Mouse (Mus musculus): ENCODE measurements at regions not wholly inside any gene's neighbourhood (a gene's known extent, or its start where the extent isn't known, plus 50 kb on each side); places are given as distances from the start of the nearest gene placed in this dataset.

GRCm38 (mm10) chr3:34593279-34593678 lies 56.9 kb upstream of the Sox2 start:
- DNase-seq (ENCODE audit: low read depth, low spot score), result no peak

DNA sequence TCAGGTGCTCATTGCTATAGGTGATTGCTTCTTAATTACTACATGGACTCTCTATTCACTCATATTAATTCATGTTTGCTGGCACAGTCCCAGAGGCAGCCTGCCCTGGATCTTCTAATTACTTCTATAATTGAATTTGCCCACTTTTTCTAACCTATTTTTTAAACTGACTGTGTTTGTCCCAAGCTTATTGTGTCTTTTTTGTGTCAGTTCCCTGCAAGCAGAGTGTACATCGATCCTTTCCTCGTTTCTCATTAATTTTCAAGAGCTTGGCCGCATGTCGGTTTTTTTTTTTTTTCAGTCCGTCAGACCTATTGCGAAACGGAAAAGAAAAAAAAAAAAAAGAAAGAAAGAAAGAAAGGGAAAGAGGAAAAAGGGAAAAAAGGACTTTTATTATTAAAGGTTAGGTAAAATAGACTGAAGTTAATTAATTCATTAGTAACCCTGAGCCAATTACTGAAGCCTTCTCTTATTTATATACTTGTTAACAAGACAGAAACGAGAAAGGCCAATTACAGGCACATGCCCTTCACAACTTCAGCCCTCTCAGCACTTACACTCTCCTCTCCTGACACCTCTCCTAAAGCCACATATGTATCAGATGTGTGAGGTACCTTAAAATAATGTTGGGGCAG lies 72.2 kb upstream of the Sox2 start:
- no peak for DNase-seq (ENCODE audit: low read depth, low spot score)

DNA sequence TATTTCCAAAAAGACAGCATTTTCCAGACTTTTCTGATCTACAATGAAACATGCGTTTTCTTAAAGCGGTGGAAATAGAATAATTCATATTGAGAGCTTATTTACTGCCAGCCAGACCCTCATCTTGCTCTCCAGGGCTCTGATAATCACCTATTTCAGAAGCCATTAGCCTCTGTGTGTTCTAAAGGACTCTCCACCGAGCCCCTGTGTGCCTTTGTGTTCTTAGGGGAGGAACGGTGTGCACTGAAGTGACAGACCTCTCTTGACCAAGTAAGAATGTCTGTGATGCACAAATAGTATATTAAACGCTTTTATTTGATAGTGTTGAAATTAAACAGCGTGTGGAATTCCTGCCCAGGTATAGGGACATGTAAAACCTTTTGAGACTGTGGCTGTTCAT lies 73.1 kb upstream of the Sox2 start:
- DNase-seq (ENCODE audit: low read depth, low spot score), result no peak

- no peak for DNase-seq (ENCODE audit: low read depth, low spot score)
Observed at GRCm38 (mm10) chr3:34576159-34576558, 74.0 kb upstream of the Sox2 start.

GRCm38 (mm10) chr3:34574711-34575350 lies 75.4 kb upstream of the Sox2 start:
- no peak for DNase-seq (ENCODE audit: low read depth, low spot score)

- DNase-seq (ENCODE audit: low read depth, low spot score), result no peak
Observed at GRCm38 (mm10) chr3:34573312-34573711, 76.9 kb upstream of the Sox2 start.

DNA sequence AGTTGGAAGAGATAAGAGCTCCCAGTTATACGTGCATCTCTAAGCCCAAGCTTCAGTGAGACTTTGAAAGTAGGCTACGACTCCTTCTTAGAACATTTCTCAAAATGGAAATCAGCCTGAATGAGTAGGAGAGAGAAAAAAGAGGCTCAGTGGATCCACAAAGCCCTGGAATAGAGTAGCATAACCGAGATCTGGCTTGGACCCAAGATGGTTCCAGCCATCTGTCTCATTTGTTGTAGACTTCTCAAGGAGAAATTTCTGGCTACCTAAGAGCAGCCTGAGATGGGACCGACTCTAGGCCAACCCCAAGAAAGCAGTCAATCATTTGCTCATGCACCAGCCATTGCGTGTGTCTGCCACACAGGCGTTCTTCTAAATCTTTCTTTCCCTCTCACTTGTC lies 78.1 kb upstream of the Sox2 start:
- DNase-seq (ENCODE audit: low read depth, low spot score), result no peak

DNA sequence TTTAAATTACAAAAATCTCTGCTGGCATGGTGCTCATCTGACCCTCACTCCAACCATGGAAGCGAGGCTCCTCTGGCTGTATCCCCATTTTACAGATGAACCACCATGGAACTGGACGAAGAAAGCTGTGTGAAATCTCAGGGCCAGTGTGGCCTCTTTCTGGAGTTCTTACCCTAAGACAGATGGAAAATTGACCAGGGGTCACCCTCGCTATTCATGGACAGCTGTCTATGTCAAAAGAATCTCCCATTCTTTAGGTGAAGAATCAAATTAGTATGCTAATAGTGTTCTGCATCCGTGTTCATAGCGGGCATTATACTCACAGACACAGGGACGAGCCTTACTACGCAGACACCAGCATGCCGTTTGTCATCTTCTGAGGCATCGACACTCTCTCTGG lies 78.6 kb upstream of the Sox2 start:
- DNase-seq (ENCODE audit: low read depth, low spot score), result no peak

GRCm38 (mm10) chr3:34569998-34570397 lies 80.2 kb upstream of the Sox2 start:
- no peak for DNase-seq (ENCODE audit: low read depth, low spot score)

DNA sequence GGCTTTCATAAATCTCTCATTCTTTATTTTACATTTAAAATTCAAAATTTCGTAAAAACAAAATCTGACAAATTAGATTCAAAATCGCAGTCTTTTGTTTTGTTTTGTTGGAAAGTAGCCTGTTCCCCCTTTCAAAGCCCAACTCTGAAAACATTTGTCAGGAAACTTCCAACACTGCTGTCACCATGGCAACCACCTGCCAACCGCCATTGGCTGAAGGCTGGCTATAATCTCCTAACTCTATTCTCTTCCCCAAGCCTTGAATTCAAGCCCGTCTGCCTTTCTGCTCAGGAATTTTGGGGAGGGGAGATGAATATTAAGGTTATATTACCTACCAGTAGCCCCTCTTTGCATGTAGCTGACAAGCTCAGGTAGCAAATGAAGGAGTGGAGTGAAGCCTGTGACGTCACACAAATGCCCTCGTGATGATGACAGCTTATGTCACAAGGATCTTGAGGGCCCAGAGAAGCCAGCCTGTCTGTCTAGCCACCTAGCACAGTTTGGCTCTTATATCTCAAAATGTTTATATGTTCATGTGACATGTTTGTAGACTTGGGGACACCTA lies 82.0 kb upstream of the Sox2 start:
- DNase-seq (ENCODE audit: low read depth, low spot score), result no peak

DNA sequence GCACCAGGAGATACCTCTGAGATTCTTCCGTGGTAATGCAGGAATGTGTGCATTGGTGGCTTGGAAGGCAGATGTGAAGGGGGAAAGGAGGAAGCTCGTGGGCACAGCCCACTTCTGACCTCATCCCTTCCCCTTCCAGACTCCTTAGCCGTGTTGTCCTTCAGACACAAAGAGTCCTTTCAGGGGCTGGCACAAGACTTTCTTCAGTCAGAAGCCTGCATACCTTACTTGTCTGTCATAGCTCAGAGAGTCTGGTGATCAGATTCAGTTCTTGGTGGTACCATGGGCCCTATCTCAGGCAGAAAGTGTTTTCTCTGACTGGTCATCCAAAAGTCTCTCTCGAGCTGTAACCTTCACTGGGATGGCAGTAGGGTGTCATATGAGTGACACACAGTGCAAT lies 84.8 kb upstream of the Sox2 start:
- no peak for DNase-seq (ENCODE audit: low read depth, low spot score)

GRCm38 (mm10) chr3:34562893-34563292 lies 87.3 kb upstream of the Sox2 start:
- DNase-seq (ENCODE audit: low read depth, low spot score), result no peak

DNA sequence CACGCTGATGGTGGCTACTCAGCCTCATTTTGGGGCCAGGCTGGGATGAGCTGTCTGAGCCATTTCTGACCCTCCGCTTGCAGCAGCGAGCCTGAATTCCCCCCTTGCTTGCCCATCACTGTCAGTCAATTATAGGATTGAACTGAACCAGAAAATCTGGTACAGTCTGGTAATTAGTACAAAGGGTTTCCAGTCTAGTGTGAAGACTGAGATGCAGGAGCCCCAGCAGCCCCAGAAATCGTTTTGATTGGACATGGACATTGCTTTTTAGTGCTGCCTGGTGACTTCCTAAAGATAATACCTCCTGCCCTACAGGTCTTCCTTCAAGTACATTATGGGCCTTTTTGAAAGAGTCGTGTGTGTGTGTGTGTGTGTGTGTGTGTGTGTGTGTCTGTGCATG lies 88.5 kb upstream of the Sox2 start:
- DNase-seq (ENCODE audit: low read depth, low spot score), result no peak

DNA sequence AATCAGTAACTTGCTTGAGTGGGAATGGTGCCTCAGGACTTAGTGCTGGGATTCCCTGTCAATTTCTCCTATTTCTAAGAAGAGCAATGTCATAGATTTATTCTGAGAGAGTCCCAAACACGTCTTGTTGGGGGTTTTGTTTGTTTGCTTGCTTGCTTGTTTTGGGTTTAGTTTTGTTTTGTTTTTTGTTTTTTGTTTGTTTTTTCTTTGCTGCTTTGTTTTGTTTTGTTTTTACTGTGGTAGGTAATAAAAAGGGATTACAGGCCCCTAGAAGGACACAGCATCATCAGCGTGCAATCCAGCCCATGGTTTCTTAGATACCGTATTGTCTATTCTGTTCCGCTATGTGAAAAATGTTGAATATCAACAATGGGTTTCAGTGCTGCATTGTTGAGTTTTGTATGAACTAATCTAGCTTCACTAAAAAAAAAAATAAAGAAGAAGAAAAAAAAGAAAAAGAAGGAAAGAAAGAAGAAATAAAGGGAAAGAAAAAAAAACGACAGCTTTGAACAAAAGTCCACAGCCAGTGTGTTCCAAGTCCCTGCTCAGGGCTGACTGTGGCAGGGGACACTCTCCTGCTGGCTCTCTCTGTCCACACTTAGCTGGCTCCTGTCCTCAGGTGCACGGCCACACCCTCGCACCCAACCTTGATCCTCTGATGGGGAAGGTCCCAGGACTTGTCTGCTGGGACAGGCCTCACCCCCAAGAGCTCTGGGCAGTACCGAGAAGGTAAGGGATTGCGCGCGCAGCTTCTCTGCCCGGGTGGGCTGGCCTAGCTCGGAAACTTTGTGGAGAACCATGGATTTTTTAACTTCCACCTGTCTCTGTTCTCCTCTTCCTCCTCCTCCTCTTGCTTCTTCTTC lies 90.1 kb upstream of the Sox2 start:
- DNase-seq (ENCODE audit: low read depth, low spot score), result no peak

DNA sequence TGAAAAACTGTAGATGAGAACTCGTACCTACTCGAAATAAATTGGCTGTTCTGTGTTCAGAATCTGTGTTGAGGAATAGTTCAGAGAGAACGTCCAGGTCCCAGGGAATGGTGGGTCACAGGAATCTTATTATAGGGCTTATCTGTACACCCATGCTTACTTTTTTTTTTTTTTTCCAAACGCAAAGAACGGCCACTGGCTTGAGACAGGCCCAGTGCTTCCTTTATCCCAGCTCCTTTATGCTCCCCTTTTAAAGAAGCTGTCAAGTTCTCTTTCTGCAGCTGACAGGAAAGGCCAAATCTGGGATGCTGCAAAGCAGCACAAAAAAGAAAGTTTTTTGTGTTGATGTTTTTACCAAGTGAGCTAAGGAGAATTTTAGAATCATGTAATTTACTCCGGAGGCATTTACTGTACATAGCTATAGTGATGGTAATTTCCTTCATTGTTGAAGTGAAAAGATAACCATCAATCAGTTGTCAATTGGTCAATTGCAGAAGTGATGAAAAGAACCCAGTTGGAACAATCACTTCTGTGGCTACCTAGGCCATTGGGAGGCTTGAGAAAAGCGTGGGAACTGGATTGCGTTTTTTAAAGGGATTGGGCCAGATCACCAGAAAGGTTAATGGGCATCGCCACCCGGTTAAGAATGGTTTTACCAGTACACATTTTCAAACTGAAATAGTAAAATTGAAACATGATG lies 91.2 kb upstream of the Sox2 start:
- DNase-seq (ENCODE audit: low read depth, low spot score), result no peak

DNA sequence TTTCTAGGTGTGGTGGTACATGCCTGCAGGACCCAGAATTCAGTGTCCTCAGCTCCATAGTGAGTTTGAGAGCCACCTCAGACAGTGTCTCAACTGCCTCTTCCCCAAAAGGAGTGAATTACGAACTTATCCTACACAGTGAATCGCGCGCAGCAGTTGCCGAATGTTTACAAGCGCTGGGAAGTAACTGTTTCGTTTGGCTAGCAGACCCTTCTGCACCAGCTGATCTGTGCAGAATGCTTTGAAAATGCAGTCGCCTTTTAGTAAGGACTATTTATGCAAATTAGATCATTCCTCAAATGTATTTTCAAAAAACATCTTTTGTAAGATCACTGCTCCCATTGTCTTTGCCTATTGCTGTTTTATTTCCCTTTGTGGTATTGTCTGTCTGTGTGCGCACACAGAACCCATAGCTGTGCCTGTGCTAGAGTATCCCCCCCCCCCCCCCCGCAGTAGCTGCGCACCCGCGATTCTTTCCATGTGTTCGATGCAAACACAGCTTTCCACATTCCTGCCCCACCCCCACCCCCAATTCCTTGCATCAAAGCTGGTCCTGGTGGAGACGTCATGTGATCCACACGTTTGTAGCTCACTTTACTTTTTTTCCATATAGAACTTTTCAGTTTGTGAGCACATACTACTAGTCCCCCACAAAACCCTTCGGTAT lies 97.5 kb upstream of the Sox2 start:
- DNase-seq (ENCODE audit: low read depth, low spot score), result no peak

GRCm38 (mm10) chr3:34551069-34551468 lies 99.1 kb upstream of the Sox2 start:
- no peak for DNase-seq (ENCODE audit: low read depth, low spot score)

DNA sequence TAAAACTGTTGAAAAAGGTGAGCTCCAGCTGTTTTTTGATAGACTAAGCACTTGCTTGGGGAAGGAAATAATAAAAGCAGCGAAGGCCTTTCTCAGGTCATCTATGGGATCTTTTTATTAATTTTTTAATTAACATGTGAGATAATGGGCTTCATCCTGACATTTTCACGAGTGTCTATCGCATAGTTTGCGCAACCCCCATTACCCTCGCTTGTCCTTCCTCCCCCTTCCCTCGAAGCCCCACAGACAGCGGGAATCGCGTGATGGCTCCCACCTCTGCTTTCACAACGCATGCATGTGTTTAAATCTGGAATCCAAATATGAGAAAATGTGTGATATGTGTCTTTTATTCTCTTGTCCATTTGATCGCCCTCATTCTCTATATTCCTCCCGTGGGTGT lies 100.0 kb upstream of the Sox2 start:
- DNase-seq (ENCODE audit: low read depth, low spot score), result no peak

DNA sequence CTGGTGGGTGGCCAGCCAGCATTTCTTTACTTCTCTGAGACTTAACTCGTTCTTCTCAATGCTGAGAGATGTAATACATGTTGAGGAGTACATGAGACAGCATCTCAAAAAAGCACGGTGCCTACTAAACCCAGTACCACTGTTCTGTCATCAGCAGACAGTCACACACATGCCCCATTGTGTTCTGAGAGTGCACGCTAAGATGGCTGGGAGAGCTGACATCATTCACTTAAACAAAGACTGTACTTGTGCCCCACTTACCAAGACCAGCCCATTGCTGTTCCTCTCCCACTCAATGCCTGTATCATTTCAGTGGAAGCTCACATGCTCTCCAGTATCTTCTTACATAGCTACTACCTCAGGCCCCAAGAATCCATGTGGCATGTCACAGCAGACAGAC lies 117.8 kb upstream of the Sox2 start:
- DNase-seq (ENCODE audit: low read depth, low spot score), result no peak

DNA sequence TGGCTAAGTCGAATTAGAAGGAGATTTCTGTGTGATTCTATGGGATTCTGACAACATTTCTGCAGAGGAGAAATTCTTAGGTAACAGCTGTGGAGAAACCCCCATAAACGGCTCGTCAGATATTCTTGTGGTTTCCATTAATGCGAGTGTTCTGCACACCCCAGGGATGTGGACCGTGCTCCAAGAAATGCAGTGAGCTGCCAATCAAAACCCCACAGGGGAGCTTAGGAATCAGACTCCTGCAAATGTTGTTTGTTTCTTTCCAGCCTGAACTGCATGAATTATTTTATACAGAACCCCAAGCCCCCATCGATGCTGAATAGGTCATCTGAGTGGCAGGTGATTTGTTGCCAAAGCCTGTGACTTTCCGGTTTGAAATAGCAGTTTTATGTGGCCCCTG lies 118.4 kb upstream of the Sox2 start:
- no peak for DNase-seq (ENCODE audit: low read depth, low spot score)

GRCm38 (mm10) chr3:34527546-34527945 lies 122.7 kb upstream of the Sox2 start:
- no peak for DNase-seq (ENCODE audit: low read depth, low spot score)

Measured in brain, embryonic 18.5 days (tissue).